Mouse (Mus musculus) c-Kit-positive CD71-negative TER-119-negative erythroid progenitor cells, embryonic 14.5 days (primary cell): ENCODE measurements around the gene Nudt21.

ENCODE experiments used
- DNase-seq: peaks from one replicate; pipeline ENCODE4 v3.0.0-alpha.2; 2013; ENCODE audit warnings: low read depth

The Nudt21 gene

DNA sequence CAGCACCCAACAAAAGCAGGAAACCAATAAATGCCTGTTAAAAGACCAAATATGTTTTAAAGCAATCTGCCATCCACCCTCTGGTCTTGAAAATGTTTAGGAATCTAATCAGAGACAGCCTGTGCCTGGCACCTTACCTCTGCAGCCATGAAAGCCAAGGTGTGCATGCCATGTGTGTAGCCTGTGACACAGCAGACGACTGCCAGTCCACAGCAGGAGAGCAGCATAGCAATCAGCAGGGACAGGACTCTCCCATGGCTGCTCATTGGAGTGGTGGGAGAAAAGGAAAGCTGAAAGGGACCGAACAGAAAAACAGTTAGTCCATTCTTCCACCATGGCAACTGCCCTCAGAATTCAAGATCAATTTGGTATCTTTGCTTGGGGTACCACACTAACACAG, 37.9 kb downstream of the Nudt21 start:
- DNase-seq, result no peak

DNA sequence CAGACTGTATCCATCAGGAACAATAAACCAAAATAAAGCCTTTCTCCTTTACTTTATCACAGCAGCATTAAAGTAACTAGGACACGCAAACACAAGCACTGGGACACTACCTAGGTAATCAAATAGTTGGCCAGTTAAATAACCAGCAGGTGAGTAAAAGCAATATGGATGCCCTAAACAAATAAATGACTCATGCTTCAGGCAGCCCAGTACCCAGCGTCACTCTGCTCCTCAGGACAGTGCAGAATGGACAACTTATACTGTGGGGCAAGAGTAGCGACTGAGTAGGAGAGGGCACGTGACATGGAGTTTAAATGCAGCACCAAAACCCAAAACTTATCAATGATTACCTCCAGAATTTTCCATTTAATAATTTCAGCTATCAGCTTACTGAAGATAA, 47.1 kb downstream of the Nudt21 start:
- no peak for DNase-seq

DNA sequence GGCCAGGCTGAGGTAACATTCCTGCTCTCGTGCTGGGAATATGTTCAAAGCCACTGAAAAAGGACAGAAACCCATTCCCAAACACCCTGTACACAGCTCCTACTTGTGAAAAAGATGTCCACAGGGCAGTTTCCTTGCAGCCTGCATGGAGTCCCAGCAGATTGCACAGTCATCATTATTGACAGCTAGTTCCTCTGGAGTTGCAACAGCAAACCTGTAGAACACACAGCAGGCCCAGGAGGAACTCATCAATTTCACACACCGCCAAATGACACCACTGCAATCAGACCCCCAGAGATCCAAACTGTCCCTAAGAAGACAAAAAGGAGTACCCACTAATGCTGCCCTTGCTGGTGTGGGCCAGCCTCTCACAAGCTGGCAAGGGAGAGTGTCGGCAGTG, 52.1 kb downstream of the Nudt21 start:
- DNase-seq, result no peak

DNA sequence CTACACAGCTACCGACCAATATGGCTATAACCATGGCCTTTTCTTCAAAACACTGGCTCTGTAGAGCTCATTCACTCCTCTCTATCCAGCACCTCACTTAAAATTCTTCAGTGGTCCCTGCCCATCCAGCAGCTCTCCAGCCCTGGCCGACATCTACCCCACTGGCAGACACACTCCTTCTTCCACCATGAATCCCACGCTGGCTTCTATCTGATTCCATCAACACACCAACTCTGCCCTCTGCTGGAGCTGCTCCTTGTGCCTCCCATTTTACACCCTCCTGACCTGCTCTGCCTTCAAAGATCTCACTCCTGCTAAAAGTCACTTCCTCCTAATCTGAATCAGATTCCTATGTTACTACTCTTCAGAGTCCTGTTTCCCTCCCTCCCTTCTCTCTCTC, 53.0 kb downstream of the Nudt21 start:
- DNase-seq, result no peak

DNA sequence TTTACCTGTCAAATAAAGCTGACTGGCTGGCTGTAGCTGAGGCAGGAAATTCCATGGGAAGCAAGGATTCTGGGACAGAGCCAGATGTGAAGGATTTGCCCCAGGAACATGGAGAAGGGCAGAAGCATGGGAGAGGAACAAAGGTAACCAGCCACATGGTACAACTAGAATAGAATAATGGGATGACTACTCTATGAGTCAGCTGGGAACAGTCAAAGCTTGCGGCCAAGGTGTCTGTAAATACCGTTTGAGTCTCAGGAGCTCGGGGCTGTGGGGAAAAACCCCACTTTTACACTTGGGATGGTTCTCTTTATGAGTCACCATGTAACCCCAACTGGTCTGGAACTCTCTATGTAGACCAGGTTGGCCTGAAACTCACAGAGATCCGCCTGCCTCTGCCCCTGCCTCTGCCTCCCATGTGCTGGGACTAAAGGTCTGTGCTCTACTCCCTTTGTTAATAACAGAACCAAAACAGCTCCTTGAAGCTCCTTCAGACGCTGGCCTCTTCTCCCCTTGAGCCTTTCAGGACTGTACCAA, 55.1 kb downstream of the Nudt21 start:
- DNase-seq, result no peak

DNA sequence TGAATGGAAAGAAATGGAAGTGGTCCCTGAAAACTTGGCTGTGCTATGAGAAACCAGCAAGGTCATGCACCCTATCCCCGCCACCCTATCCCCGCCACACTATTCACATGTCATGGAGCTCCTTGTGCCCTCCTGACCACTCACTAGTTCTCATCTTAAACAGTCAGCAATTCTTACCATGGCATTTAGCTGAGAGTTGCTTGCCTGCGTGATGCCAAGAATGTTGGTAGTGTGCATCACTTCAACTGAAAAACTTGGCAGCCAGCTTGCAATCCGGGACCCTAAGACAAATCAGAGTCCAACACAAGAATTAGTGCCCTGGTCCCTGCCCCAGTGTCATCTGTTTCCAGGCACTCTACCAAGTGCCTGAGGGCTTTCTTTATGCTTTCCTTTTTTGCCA, 56.7 kb downstream of the Nudt21 start:
- DNase-seq, result no peak

DNA sequence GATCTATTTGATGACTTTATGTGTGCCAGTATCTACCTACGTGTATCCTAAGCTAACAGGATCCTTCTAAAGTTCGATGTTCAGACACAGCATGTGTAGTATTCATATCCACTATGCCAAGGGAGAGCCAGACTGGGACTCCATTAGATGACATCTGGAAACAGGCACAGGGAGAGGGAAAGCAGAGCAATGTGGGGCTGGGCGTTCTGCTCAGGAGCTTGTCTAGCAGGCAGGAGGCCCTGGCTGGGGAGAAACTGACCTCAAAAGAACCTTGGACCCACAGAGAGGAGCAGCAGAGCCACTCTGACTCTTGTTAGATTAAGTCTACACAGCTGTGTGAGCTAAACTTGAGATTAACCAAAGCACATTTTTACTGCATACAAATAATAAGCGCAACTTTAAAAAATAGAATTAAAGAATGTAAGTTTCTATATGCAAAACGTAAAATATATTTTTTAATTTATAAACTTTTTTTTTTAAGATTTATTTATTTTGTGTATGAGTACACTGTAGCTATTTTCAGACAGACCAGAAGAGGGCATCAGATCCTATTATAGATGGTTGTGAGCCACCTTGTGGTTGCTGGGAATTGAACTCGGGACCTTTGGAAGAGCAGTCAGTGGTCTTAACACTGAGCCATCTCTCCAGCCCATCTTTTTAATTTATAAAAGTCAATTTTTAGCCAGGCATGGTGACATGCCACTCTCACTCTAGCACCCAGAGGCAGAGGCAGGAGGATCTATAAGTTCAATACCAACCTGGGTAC, 60.2 kb downstream of the Nudt21 start:
- no peak for DNase-seq

DNA sequence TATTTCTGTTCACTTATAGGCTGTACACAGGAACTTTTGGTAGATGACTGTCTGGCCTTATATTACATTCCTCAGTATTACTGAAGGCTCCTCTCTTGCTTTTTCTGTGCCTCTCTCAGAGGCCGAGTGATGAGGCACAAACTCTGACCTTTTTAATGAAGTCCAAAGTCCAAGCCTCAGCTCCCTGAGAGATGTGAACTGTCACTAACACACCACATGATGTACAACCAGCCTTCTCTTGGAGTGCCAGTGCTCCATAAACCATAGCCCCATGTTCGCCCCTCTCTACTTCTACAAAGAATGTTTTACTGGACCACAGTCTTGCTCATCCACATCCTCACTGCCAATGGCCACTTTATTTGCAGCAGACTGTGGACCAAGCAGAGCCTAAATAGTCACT, 61.5 kb downstream of the Nudt21 start:
- DNase-seq, result no peak

DNA sequence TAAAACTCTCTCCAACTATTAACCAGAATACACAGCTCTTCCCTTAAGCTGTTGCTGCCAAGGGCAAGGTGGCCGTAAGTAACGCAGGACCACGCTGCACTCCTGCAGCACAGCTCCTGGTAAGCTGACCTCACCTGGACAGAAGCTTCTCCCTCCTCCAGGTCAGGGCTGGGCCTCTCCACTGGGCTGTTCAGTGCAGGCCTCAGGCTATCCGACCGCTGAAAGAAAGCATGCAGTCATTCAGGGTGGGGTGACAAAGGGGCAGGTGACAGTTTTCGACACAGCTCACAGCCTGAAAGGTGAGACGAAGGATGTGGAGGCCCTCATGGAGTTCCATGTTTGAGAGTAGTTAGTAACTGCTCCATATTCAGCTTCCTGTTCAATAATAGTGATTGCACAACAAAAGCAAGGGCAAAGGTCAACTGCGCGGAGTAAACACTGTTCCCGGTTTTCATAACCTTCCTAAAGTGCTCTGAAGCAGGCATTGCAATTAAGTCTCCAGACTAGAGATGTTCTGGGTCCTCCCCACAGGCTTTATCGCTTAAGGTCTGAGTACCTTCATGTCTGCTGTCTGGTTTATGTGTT, 62.1 kb downstream of the Nudt21 start:
- no peak for DNase-seq

DNA sequence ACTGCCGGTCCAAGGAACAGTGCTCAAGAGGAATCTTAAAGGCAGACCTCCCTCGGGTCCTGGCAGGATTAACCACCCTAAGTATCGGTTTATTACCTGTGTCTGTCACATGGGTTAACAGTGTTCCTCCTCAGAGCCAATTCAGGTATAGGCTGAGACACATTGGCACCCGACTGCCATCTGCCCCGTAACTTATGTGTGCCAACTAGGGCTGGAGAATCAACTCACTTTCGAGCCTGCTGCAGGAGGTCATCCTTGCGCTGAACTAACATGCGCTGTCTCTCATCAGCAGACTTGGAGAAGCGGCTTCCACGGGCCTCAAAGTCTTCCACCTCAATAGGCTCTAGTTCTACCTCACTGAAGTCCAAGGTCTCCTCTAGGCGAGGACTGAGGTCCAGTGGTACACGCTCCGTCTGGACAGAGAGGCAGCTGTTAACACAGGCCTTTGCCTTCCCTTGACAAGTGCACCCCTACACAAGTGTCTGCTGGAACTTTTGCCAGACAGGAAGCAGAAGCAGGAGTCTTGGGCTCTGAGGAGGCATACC, 62.9 kb downstream of the Nudt21 start:
- no peak for DNase-seq

DNA sequence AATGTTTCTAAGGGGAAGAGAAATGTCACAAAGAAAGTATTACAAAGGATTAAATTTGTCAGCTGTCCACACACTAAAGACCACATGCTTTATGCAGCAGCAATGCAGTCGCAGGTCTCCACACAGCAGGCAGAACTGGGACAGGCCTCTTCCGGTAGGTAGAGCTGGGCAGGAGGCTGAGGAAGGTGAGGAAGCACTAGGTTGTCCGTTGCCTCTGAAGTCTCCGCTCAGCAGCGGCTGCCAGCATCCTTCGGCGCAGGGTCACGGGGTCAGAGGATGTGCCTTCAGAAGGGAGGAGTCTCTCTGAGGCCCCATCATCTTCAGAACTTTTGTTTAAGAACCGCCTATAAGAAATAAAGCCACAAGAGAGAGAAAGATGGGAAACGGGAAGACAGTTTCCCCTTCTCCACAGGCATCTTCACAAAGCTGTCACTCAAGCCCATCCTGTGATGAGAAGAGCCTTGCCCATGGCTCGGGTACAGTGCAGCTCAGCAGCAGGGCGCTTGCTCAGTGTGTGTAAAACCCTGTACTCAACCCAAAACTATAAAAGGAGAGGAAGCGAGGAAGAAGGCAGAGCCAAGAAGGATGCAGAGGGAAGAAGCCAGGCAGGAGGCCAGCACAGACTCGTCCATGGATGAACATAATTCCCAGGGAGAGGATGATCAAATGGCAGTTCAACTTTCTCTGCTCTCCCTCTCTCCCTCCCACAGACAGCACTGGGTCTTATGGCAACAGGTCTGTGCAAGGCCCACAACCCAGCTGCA, 63.7 kb downstream of the Nudt21 start:
- DNase-seq, result no peak

DNA sequence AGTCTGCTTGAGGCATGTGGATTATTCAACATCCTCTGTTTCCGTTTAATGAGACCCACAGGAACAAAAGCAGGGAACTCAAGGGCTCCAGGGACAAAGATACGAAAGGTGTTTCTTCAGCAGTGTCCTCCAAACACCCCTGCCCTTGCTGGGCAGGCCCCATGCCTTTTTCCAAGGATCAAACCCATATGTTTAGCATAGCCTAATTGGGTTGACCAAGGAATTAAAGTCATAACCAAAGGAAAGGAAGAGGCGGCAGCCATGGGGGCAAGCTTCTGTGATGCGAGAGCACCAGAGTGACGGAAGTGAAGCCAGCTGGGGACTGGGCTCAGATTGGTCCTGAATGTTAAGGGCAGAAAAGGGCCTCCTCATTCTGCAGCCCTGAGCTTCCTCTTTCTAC, 64.6 kb downstream of the Nudt21 start:
- DNase-seq, result no peak

DNA sequence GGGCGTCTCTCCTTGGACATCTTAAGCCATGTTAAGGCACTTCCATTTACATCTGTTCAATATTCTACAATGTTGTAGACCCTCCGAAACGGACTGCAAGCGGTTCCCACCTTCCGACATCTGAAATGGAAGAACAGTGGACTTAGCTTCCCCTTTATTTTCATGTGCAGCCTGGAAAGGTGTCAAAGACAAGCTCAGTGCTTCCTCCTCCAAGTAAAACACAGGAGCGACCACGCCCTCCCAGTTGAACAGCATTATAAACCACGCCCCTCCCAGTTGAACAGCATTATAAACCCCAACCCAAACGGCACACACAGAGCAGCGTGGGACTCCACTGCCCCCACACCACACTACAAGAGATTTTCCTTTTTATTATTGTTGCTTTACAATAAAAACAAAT, 65.4 kb downstream of the Nudt21 start:
- no peak for DNase-seq

DNA sequence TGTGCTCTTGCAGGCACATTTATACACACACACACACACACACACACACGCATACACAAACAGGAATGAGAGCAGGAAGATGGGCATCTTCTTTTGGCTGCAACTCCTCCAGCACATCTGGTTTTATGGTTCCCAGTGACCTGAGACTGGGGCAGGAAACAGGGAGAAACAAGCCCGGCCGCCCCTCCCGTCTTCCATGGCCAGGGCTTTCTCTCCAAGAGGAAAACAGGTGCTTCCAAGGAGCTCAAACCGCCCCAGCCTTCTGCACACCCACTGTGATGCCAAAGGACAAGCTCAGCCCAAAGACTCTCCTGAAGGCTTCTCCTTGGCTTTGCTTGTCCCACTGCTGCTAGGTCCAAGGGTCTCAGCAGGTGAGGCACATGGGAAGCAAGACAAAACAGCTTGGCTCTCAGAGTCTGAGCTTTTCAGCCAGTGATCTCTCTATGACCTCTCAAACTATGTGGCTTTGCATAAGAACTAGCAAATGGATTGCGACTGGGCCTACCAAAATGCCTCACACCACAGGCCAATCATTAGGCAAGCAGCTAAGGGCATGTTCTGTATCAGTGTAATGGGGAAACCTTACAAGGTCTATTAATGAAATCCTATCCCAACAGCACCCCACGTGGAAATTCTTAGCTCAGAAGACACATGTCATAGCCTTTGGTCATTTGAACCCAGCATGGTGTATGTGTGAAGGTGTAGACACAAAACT, 67.0 kb downstream of the Nudt21 start:
- DNase-seq, result no peak

DNA sequence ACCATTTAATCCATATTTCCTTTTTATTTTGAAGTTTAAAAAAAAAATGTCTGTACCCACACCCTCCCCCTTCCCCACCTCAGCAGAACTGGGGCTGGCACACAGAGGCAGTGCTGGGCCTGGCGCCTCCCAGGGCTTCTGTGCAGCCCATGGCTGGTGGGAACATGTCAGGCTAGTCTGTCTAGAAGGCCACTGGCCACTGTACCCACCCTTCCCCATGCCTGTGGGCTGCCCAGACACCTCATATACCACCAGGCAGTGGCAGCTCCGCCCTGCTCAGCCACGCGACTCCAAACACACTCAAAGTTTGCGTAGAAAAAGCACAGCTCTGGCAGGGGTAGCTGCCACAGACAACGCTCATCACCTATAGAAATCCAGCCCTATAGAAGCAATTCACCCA, 68.5 kb downstream of the Nudt21 start:
- no peak for DNase-seq
